Mouse (Mus musculus) erythroid progenitor cell, adult 5-6 weeks (primary cell): Measurements from ENCODE around the gene Gm11562. TPM values are rescaled to one million over a fixed set of nuclear protein-coding genes. Genes with fewer than 3 reads are reported as not detected.
"Not testable (repeated sequence)": the region's sequence is repeated elsewhere in the genome, so short reads cannot be mapped to it uniquely, and the experiment has no call there.

Source experiments
- ATAC-seq: replicated peaks from 2 replicates; pipeline ENCODE4 v1.8.0; 2016; ENCODE audit warnings: moderate number of reproducible peaks, mild to moderate bottlenecking, moderate TSS enrichment, inconsistent platforms; ENCODE audit not compliant: poor library complexity, low FRiP score, severe bottlenecking
- total RNA-seq, 2 experiments: library from RNA; stranded (forward) in 1 of 2; stranded (reverse) in 1 of 2; fragments of 150-400 nt in 1 of 2; fragments of 186-747, 209-891 nt in 1 of 2; gene quantifications; 2 replicates each; pipeline versions ENCODE4 v1.2.3 to v1.2.4; 2015 to 2017; ENCODE audit warnings: low replicate concordance in 2 of 2

Gene Gm11562
- total RNA-seq (2015; ENCODE audit: low replicate concordance) (not detected in 2 replicates), total RNA-seq (2017; ENCODE audit: low replicate concordance) (not detected in 2 replicates)

- ATAC-seq = no peak
Observed at GRCm38 (mm10) chr11:99620335-99620734, at the start of gene Gm11562. Gm11562 (minus strand) TSS chr11:99620435.

GRCm38 (mm10) chr11:99665860-99666259, 45.6 kb upstream of the Gm11562 start, which contains the start of gene Krtap4-6:
Krtap4-6 (minus strand) TSS chr11:99665960.
- ATAC-seq = no peak

- no peak for ATAC-seq
Observed at GRCm38 (mm10) chr11:99662802-99663201, 42.6 kb upstream of the Gm11562 start.

- no peak for ATAC-seq
Observed at GRCm38 (mm10) chr11:99659256-99659655, 39.0 kb upstream of the Gm11562 start.

- ATAC-seq = not testable (repeated sequence)
Observed at GRCm38 (mm10) chr11:99658467-99659010, 38.3 kb upstream of the Gm11562 start, which contains the start of gene Gm11563. Gm11563 (minus strand) TSS chr11:99658960.

GRCm38 (mm10) chr11:99657051-99657450, 36.8 kb upstream of the Gm11562 start:
- ATAC-seq = no peak

GRCm38 (mm10) chr11:99650136-99650535, 29.9 kb upstream of the Gm11562 start, which contains the start of gene Gm11555:
Gm11555 (minus strand) TSS chr11:99650236.
- ATAC-seq = no peak

GRCm38 (mm10) chr11:99646444-99646843, 26.2 kb upstream of the Gm11562 start:
- ATAC-seq = no peak

- no peak for ATAC-seq
Observed at GRCm38 (mm10) chr11:99644351-99644750, 24.1 kb upstream of the Gm11562 start.

GRCm38 (mm10) chr11:99643635-99644139, 23.5 kb upstream of the Gm11562 start, which contains the start of gene Krtap4-7:
Krtap4-7 (minus strand) TSS chr11:99644089.
- ATAC-seq = not testable (repeated sequence)

GRCm38 (mm10) chr11:99640926-99641325, 20.7 kb upstream of the Gm11562 start:
- ATAC-seq = no peak

- ATAC-seq = no peak
Observed at GRCm38 (mm10) chr11:99637086-99637485, 16.9 kb upstream of the Gm11562 start.

- no peak for ATAC-seq
Observed at GRCm38 (mm10) chr11:99634653-99635134, 14.5 kb upstream of the Gm11562 start, which contains the start of gene Krtap4-2. Krtap4-2 (minus strand) TSS chr11:99635084.

GRCm38 (mm10) chr11:99633293-99633692, 13.1 kb upstream of the Gm11562 start:
- no peak for ATAC-seq

- no peak for ATAC-seq
Observed at GRCm38 (mm10) chr11:99630890-99631289, 10.7 kb upstream of the Gm11562 start.

- ATAC-seq = no peak
Observed at GRCm38 (mm10) chr11:99628138-99628537, 7.9 kb upstream of the Gm11562 start, which contains the start of gene Krtap4-1. Krtap4-1 (minus strand) TSS chr11:99628238.

GRCm38 (mm10) chr11:99614796-99615363, 5.4 kb downstream of the Gm11562 start, which contains the start of gene Krtap2-4:
Krtap2-4 (minus strand) TSS chr11:99614846.
- ATAC-seq = no peak

GRCm38 (mm10) chr11:99610089-99610488, 10.1 kb downstream of the Gm11562 start, which contains the start of gene Gm11937:
Gm11937 (minus strand) TSS chr11:99610189.
- not testable (repeated sequence) for ATAC-seq

- ATAC-seq = no peak
Observed at GRCm38 (mm10) chr11:99609126-99609525, 11.1 kb downstream of the Gm11562 start.

- ATAC-seq = not testable (repeated sequence)
Observed at GRCm38 (mm10) chr11:99603208-99603607, 17.0 kb downstream of the Gm11562 start, which contains the start of gene Gm11938. Gm11938 (minus strand) TSS chr11:99603308.
